Mouse (Mus musculus) forebrain, embryonic 14.5 days (tissue): ENCODE measurements around the gene Stn1. TPM values are rescaled to one million over a fixed set of nuclear protein-coding genes. Genes with fewer than 3 reads are reported as not detected.

Experiments
- ATAC-seq: fragments of 200-750 bp; cut with Nextera tagmentation; 2 replicates; pipeline ENCODE4 v1.8.0; 2017; ENCODE audit warnings: mild to moderate bottlenecking, moderate library complexity
- DNase-seq: peaks from one replicate; pipeline ENCODE4 v3.0.0-alpha.2; 2015; ENCODE audit warnings: low spot score
- H3K27ac ChIP-seq: fragments of 300-500 bp; sonication (generic); 2 replicates; pipeline ENCODE4 v1.5.1; 2014; ENCODE audit warnings: low read depth, mild to moderate bottlenecking, control low read depth, low read length, moderate library complexity
- H3K27me3 ChIP-seq: fragments of 300-500 bp; sonication (generic); replicated peaks from 2 replicates; pipeline ENCODE4 v1.6.1; 2014; ENCODE audit warnings: low read length, control low read depth, mixed read lengths; ENCODE audit not compliant: control insufficient read depth, insufficient read depth
- H3K36me3 ChIP-seq: fragments of 300-500 bp; sonication (generic); 2 replicates; pipeline ENCODE4 v1.6.1; 2014; ENCODE audit warnings: low read length, control low read depth; ENCODE audit not compliant: control insufficient read depth, insufficient read depth
- H3K4me1 ChIP-seq: fragments of 300-500 bp; sonication (generic); 2 replicates; pipeline ENCODE4 v1.6.1; 2014; ENCODE audit warnings: antibody characterized with exemption, low read length, control low read depth; ENCODE audit not compliant: control insufficient read depth, insufficient read depth
- H3K4me2 ChIP-seq: fragments of 300-500 bp; sonication (generic); 2 replicates; pipeline ENCODE4 v1.6.1; 2014; ENCODE audit warnings: mild to moderate bottlenecking, control low read depth, low read length
- H3K4me3 ChIP-seq: fragments of 300-500 bp; sonication (generic); 2 replicates; pipeline ENCODE4 v1.5.1; 2014; ENCODE audit warnings: low read depth, low read length, control low read depth
- H3K9ac ChIP-seq: fragments of 300-500 bp; sonication (generic); 2 replicates; pipeline ENCODE4 v1.6.1; 2014; ENCODE audit warnings: mild to moderate bottlenecking, low read length, control low read depth, moderate library complexity
- H3K9me3 ChIP-seq: fragments of 300-500 bp; sonication (generic); replicated peaks from 2 replicates; pipeline ENCODE4 v1.6.1; 2016; ENCODE audit warnings: low read length, control low read depth, mixed read lengths; ENCODE audit not compliant: control insufficient read depth
- WGBS: fragments of 180-500 bp; shearing (Covaris S2); extraction: QIAGEN DNeasy Blood & Tissue Kit; methylation state at CpG from one replicate; pipeline ENCODE4 v1.1.7; 2014; 5-methylcytosine and 5-hydroxymethylcytosine counted together
- polyA plus RNA-seq: library from polyadenylated mRNA; unstranded; fragments of >200 nt; fragmentation: Nextera tagmentation; extraction: Ambion mirVana; gene quantifications from 2 replicates; pipeline ENCODE4 v1.2.1, GENCODE M21; 2014

Stn1 gene
- polyA plus RNA-seq, 1 experiment from 2014 or later = 41.6 TPM

- 93% methylated on average over 5 of the region's 5 CpGs for WGBS
- H3K4me2 ChIP-seq = no peak overlapping the region
- ATAC-seq = no peak
Measured at GRCm38 (mm10) chr19:47570042-47570441, 32.7 kb upstream of the Stn1 start.

GRCm38 (mm10) chr19:47565994-47566393 lies 28.7 kb upstream of the Stn1 start:
- no peak overlapping the region for H3K27ac ChIP-seq
- H3K4me1 ChIP-seq = peaks cover 2% of the 10 kb centered on the region; the same call in 1 of the 2 replicates
- DNase-seq (no peak), ATAC-seq (no peak)
- 81% methylated on average over 8 of the region's 8 CpGs for WGBS
- no peak overlapping the region for H3K4me2 ChIP-seq
- no peaks in the 10 kb centered on the region for H3K9me3 ChIP-seq
- H3K27me3 ChIP-seq = 0 out of 2 replicates have a peak, but pooled peaks cover 3% of the 10 kb centered on the region
- H3K36me3 ChIP-seq = no peaks in the 10 kb centered on the region
- no peak overlapping the region for H3K4me3 ChIP-seq
- no peak overlapping the region for H3K9ac ChIP-seq

More at GRCm38 (mm10) chr19:47570042-47570441, 32.7 kb upstream of the Stn1 start:
- H3K27me3 ChIP-seq = 0 out of 2 replicates have a peak, but pooled peaks cover 3% of the 10 kb centered on the region
- H3K36me3 ChIP-seq = no peaks in the 10 kb centered on the region
- no peak overlapping the region for H3K9ac ChIP-seq
- H3K4me3 ChIP-seq = no peak overlapping the region
- no peaks in the 10 kb centered on the region for H3K9me3 ChIP-seq
- no peak overlapping the region for H3K27ac ChIP-seq
- H3K4me1 ChIP-seq = peaks cover 2% of the 10 kb centered on the region; the same call in 1 of the 2 replicates
- DNase-seq = no peak

GRCm38 (mm10) chr19:47565031-47565654 lies 27.8 kb upstream of the Stn1 start:
- Histone ChIP-seq H3K27ac (no peak overlapping the region), H3K9me3 (no peaks in the 10 kb centered on the region), H3K27me3 (0 out of 2 replicates have a peak, but pooled peaks cover 3% of the 10 kb centered on the region), H3K9ac (no peak overlapping the region), H3K4me2 (no peak overlapping the region), H3K36me3 (no peaks in the 10 kb centered on the region), H3K4me3 (no peak overlapping the region), H3K4me1 (peaks cover 2% of the 10 kb centered on the region)
- DNase-seq (no peak), ATAC-seq (no peak)
- 19% methylated on average over 17 of the region's 17 CpGs for WGBS

- H3K4me2 ChIP-seq = no peak overlapping the region
- no peak overlapping the region for H3K4me3 ChIP-seq
- WGBS = 86% methylated on average over 13 of the region's 13 CpGs
- H3K27me3 ChIP-seq = 0 out of 2 replicates have a peak, but pooled peaks cover 3% of the 10 kb centered on the region
- H3K27ac ChIP-seq = no peak overlapping the region
- peaks cover 2% of the 10 kb centered on the region for H3K4me1 ChIP-seq
- H3K9me3 ChIP-seq = no peaks in the 10 kb centered on the region
- H3K9ac ChIP-seq = no peak overlapping the region
- ATAC-seq (no peak), DNase-seq (no peak)
- H3K36me3 ChIP-seq = no peaks in the 10 kb centered on the region
Measured at GRCm38 (mm10) chr19:47563715-47564114, 26.4 kb upstream of the Stn1 start.

- WGBS = 83% methylated on average over 5 of the region's 5 CpGs
- 0 out of 2 replicates have a peak, but pooled peaks cover 3% of the 10 kb centered on the region for H3K27me3 ChIP-seq
- ATAC-seq = no peak
- H3K36me3 ChIP-seq = no peaks in the 10 kb centered on the region
- no peak overlapping the region for H3K4me2 ChIP-seq
- H3K9me3 ChIP-seq = no peaks in the 10 kb centered on the region
- H3K4me3 ChIP-seq = no peak overlapping the region
- H3K9ac ChIP-seq = no peak overlapping the region
- no peak for DNase-seq
- no peak overlapping the region for H3K27ac ChIP-seq
- peaks cover 2% of the 10 kb centered on the region for H3K4me1 ChIP-seq
Measured at GRCm38 (mm10) chr19:47561996-47562441, 24.7 kb upstream of the Stn1 start.

- ATAC-seq (no peak), DNase-seq (no peak)
- 91% methylated on average over 12 of the region's 12 CpGs for WGBS
- H3K9ac ChIP-seq = no peak overlapping the region
- H3K27ac ChIP-seq = no peak overlapping the region
- no peak overlapping the region for H3K4me3 ChIP-seq
- H3K27me3 ChIP-seq = no peaks in the 10 kb centered on the region
- H3K36me3 ChIP-seq = no peaks in the 10 kb centered on the region
- H3K4me2 ChIP-seq = no peak overlapping the region
- H3K9me3 ChIP-seq = no peaks in the 10 kb centered on the region
- H3K4me1 ChIP-seq = peaks cover 2% of the 10 kb centered on the region
Measured at GRCm38 (mm10) chr19:47560544-47561161, 23.3 kb upstream of the Stn1 start.

GRCm38 (mm10) chr19:47559751-47560512 lies 22.6 kb upstream of the Stn1 start:
- no peaks in the 10 kb centered on the region for H3K9me3 ChIP-seq
- DNase-seq (peak; percentile 34), ATAC-seq (no peak)
- no peak overlapping the region for H3K4me3 ChIP-seq
- no peak overlapping the region for H3K4me2 ChIP-seq
- H3K4me1 ChIP-seq = no peaks in the 10 kb centered on the region; the same call in 1 of the 2 replicates
- no peak overlapping the region for H3K27ac ChIP-seq
- H3K36me3 ChIP-seq = no peaks in the 10 kb centered on the region
- 38% methylated on average over 14 of the region's 14 CpGs for WGBS
- H3K27me3 ChIP-seq = no peaks in the 10 kb centered on the region
- H3K9ac ChIP-seq = no peak overlapping the region

GRCm38 (mm10) chr19:47559145-47559544 lies 21.8 kb upstream of the Stn1 start:
- 22% methylated on average over 5 of the region's 5 CpGs for WGBS
- H3K9me3 ChIP-seq = no peaks in the 10 kb centered on the region
- no peaks in the 10 kb centered on the region; the same call in 1 of the 2 replicates for H3K4me1 ChIP-seq
- H3K4me3 ChIP-seq = no peak overlapping the region
- no peak overlapping the region for H3K9ac ChIP-seq
- no peak overlapping the region for H3K27ac ChIP-seq
- H3K27me3 ChIP-seq = no peaks in the 10 kb centered on the region
- ATAC-seq = no peak
- DNase-seq = no peak
- H3K36me3 ChIP-seq = no peaks in the 10 kb centered on the region
- H3K4me2 ChIP-seq = no peak overlapping the region
